Mouse (Mus musculus) R1 (cell line): ENCODE measurements at regions not wholly inside any gene's neighbourhood (a gene's known extent, or its start where the extent isn't known, plus 50 kb on each side); places are given as distances from the start of the nearest gene placed in this dataset.

Source experiments
- DNase-seq: peaks from one replicate; pipeline ENCODE4 v3.0.0-alpha.2; 2018; ENCODE audit warnings: low read depth, low spot score

GRCm38 (mm10) chr10:98838926-98839679 is 75.1 kb upstream of the Atp2b1 start:
- DNase-seq, result no peak

GRCm38 (mm10) chr10:98839963-98840362 is 74.2 kb upstream of the Atp2b1 start:
- DNase-seq, result no peak

- peak; percentile 27 for DNase-seq
Measured at GRCm38 (mm10) chr10:98840411-98840810, 73.8 kb upstream of the Atp2b1 start.

GRCm38 (mm10) chr10:98840957-98841831 is 73.0 kb upstream of the Atp2b1 start:
- DNase-seq, result no peak

- DNase-seq, result no peak
Measured at GRCm38 (mm10) chr10:98841860-98842259, 72.3 kb upstream of the Atp2b1 start.

- DNase-seq, result no peak
Measured at GRCm38 (mm10) chr10:98842721-98843120, 71.5 kb upstream of the Atp2b1 start.

- no peak for DNase-seq
Measured at GRCm38 (mm10) chr10:98849851-98850250, 64.4 kb upstream of the Atp2b1 start.

GRCm38 (mm10) chr10:98857395-98857794 is 56.8 kb upstream of the Atp2b1 start:
- peak; percentile 44 for DNase-seq

GRCm38 (mm10) chr10:98861521-98861920 is 52.7 kb upstream of the Atp2b1 start:
- no peak for DNase-seq

- no peak for DNase-seq
Measured at GRCm38 (mm10) chr10:98862712-98863111, 51.5 kb upstream of the Atp2b1 start.

GRCm38 (mm10) chr10:98864384-98864783 is 49.8 kb upstream of the Atp2b1 start:
- no peak for DNase-seq
